Mouse (Mus musculus): ENCODE results near the gene Slc20a1.
A peak's percentile ranks its signal among the peaks of the same experiment; 100 is the strongest.

Slc20a1 gene

DNA sequence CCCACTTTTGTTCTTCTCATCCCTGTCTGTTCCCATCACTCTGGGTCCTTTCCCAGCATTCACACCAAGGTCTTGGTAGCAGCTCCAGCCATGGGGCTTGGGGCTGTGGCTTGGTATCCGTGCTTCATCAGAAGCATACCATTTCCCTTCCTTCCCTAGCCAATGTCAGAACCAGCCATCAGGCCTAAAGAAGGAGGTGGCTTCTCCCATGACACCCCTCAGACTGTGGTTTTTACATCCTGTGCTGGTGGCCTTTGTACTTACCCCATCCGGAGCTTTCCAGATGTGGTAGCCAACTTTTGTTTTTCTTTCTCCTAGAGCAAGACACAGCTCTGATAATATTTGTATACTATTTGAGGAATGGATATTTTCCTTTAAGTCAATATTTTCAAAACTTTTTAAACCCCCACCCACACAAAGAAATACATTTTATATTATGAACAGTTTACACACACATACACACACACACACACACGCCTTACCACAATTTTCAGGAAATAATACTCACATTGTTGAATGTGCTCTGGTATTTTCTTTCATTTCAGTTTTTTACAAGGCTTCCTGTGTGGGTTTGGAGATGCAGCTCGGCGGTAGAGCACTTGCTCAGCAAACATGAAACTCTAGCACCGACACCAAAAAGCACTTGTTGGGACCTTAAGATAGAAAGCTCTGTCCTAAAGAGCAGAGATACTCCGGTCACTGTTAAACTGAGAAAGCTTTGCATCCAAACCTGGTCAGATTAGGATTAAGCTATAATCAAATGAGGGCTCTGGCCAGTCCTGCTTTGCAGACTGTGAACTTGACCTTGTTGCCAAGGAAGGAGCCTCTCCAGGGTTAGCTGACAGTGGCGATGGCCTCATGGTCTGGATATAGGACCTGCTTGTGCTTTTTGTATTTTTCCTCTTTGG is 18.4 kb upstream of the Slc20a1 start:
- Histone ChIP-seq H3K27me3 (ENCODE audit: control insufficient read depth, insufficient read depth, low read length, poor library complexity, severe bottlenecking) (no peaks in the 10 kb centered on the region), H3K36me3 (ENCODE audit: control insufficient read depth, insufficient read depth, low read length, poor library complexity, severe bottlenecking) (no peaks in the 10 kb centered on the region)
- DNase-seq (ENCODE audit: low read depth, low spot score): peak; percentile 46

DNA sequence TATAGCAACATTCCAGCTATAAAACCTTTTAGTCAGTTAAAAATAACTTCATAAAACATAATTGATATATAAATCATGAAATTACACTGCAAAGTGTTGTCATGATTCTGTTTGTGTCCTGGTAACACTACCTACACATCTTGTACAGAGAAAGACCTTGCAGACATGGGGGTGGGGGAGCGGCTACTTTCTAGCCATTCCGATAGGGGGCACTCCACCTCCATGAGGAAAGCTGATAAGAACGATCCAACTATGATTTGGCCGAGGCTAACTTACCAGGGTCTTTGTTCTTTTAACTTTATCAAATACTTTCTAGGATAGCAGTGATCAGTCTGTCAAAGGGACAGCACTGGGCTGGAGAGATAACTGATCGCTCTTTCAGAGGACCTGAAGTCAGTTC is 17.1 kb upstream of the Slc20a1 start:
- DNase-seq (ENCODE audit: low read depth, low spot score): no peak
- no peaks in the 10 kb centered on the region for H3K27me3 ChIP-seq (ENCODE audit: control insufficient read depth, insufficient read depth, low read length, poor library complexity, severe bottlenecking)

DNA sequence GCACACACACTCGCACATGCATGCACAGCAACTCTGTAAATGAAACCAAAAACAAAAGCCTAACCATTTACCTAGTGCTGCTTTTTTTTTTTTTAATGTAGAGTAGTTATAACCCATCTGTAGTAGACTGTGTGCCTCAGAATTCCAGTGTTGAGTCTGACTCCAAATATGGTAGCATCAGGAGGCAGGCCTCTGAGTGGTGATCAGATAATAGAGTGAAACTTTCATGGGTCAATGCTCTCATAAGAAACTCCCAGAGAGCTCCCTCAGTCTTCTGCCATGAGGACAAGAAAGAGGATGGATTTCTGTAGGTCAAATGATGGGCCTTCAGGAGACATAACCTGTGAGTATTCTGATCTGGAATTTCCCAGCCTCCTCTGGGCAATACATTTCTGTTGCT is 16.2 kb upstream of the Slc20a1 start:
- Histone ChIP-seq H3K36me3 (ENCODE audit: control insufficient read depth, insufficient read depth, low read length, poor library complexity, severe bottlenecking) (no peaks in the 10 kb centered on the region), H3K27me3 (ENCODE audit: control insufficient read depth, insufficient read depth, low read length, poor library complexity, severe bottlenecking) (no peaks in the 10 kb centered on the region)
- DNase-seq (ENCODE audit: low read depth, low spot score): no peak

More for the DNA sequence above, 17.1 kb upstream of the Slc20a1 start:
- no peaks in the 10 kb centered on the region for H3K36me3 ChIP-seq (ENCODE audit: control insufficient read depth, insufficient read depth, low read length, poor library complexity, severe bottlenecking)

DNA sequence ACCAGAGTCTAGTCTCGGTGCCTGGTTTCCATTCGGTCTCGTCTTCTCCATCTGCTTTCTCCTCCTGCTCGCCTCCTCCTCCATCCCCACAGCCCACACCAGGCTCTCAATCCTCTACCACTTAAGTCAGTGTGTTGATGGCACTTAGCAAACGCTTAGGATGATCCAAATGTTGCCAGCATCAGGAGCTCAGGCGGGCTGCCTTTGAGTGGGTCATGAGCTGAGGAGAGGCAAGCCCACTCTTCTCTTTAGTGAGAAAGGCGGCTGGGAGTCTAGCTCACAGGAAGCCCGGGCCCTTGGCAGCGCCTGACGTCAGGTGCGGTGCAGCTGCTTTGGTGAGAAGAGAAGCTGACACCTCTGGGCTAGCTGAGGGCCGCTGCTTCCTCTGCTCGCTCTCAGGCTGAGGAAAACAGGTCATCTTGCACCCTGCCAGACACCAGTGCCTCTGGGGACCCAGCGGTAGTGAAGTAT is 15.0 kb upstream of the Slc20a1 start:
- Histone ChIP-seq H3K36me3 (ENCODE audit: control insufficient read depth, insufficient read depth, low read length, poor library complexity, severe bottlenecking) (no peaks in the 10 kb centered on the region), H3K27me3 (ENCODE audit: control insufficient read depth, insufficient read depth, low read length, poor library complexity, severe bottlenecking) (no peaks in the 10 kb centered on the region)
- peak; percentile 82 for DNase-seq (ENCODE audit: low read depth, low spot score)

DNA sequence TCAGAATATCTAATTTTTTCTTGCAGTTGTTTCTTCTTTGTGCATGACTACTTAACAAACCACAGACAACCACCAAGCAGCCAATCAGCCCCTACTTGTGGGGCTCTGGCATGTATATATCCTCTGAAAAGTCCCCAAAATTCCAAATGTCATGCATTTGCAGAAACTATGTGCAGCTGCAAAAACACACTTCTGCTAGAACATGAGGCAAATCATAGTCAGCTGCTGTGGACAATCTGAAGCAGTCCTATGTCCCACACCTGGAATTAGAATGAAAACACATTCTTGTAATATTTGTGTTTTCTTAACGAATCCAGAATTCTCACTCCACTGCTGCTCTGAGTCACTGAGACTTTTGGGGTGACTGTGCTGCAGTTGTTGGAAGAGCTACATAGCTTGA is 13.7 kb upstream of the Slc20a1 start:
- no peak for DNase-seq (ENCODE audit: low read depth, low spot score)
- H3K27me3 ChIP-seq (ENCODE audit: control insufficient read depth, insufficient read depth, low read length, poor library complexity, severe bottlenecking): no peaks in the 10 kb centered on the region
- no peaks in the 10 kb centered on the region for H3K36me3 ChIP-seq (ENCODE audit: control insufficient read depth, insufficient read depth, low read length, poor library complexity, severe bottlenecking)

DNA sequence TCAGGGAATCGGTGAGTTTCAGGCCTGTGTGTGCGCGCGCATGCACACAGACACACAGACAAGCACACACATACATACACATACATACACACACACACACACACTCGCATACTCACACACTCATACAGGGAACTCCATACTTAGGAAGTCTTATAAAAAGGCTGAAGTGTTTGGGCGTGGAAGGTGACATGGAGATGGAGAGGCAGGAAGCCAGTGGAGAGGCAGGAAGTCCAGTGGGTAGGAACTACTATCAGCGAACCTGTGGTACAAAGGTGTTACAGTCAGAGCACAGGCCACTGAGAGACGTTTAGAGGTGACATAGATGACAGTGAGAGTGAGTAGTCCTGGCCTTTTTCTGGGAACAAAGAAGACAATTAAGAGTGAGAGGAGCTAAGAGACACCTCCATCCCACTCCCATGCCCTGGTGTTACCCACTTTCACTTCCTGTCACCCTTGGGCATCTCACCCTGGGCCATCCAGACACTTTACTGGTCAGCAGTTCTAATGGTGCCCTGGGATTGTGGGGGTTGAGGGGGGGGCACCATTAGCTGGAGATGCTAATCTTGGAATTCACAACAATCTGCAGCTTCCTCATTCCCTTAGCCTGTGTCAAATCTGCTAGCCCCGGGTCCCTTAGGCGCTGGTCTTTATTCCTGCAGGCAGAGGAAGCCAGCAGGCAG is 12.8 kb upstream of the Slc20a1 start:
- no peak for DNase-seq (ENCODE audit: low read depth, low spot score)

DNA sequence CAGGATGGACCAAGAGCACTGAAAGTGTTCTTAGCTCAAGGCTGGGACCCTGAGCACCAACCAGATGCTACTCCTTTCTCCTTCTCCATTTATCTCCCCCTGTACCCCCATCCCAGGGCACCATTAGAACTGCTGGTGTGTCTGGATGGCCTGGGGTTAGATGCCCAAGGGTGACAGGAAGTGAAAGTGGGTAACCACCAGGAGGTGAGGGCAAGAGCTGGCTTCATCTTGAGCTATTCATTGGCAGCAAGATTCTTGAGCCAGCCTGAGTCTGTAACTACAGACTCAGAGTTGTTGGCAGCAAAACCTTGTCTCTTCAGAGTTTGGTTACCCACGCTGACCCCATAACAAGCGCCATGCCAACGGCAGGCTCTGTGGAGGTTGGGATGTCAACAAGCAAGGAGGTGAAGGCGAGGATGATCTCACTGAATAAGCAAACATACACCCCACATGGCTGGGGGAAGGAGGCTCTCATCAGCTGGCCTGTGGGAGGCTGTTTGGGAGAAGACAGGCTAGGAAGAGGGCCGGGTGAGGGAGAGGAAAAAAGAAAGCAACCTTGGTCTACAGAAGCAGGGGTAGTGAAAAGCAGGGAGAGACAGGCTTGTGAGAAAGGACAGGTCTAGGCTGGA is 12.2 kb upstream of the Slc20a1 start:
- DNase-seq (ENCODE audit: low read depth, low spot score): peak; percentile 44
- H3K27me3 ChIP-seq (ENCODE audit: control insufficient read depth, insufficient read depth, low read length, poor library complexity, severe bottlenecking): no peaks in the 10 kb centered on the region
- H3K36me3 ChIP-seq (ENCODE audit: control insufficient read depth, insufficient read depth, low read length, poor library complexity, severe bottlenecking): no peaks in the 10 kb centered on the region

More for the DNA sequence above, 12.8 kb upstream of the Slc20a1 start:
- Histone ChIP-seq H3K27me3 (ENCODE audit: control insufficient read depth, insufficient read depth, low read length, poor library complexity, severe bottlenecking) (no peaks in the 10 kb centered on the region), H3K36me3 (ENCODE audit: control insufficient read depth, insufficient read depth, low read length, poor library complexity, severe bottlenecking) (no peaks in the 10 kb centered on the region)

DNA sequence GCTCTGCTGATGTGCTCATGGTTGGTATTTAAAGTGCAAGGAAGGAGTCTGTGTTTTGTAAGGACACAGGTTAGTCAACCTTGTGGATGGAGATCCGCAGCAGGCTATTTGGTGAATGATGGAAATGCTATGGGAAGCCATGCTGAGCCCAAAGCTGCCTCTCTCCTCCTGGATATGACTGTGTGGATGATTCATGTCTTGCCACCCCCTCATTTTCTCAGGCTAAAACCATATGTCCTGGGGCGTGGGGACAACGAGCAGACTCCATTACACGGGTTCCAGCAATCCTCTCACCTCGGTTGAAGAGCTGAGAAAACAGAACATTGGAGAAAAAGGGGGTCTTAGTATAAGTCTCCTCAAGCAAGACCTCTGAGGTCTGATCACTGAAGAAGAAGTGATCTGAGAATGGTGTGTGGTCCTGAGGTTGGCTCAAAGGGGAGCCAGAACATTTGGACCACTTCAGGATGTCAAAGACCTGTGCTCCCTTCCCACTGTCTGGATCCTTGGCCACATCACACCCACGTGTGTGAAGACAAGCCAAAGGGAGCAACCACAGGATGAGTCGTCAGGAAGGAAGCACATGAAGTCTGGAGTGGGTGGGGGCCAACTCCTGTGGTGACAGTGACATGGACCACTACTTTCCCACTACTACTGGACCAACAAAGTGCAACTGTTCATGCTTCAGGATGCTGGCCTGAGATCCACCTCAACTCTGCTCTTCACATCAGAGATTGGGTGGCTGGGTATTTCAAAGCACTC is 6.0 kb upstream of the Slc20a1 start:
- no peaks in the 10 kb centered on the region for H3K36me3 ChIP-seq (ENCODE audit: control insufficient read depth, insufficient read depth, low read length, poor library complexity, severe bottlenecking)
- H3K27me3 ChIP-seq (ENCODE audit: control insufficient read depth, insufficient read depth, low read length, poor library complexity, severe bottlenecking): no peaks in the 10 kb centered on the region
- DNase-seq (ENCODE audit: low read depth, low spot score): no peak

DNA sequence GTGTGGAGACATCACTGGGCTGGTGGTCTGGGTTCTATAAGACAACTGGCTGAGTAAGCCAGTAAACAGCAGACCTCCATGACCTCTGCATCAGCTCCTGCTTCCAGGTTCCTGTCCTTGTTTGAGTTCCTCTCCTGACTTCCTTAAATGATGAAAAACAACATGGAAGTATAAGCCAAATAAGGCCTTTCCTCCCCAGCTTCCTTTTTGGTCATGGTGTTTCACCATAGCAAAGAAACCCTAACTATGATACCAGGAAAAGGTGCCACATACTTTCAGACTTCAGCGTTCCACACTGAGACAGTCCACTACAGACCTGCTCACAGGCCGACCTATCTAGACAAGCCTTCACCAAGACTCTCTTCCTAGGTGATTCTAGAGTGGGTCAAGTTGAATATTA is 2.2 kb upstream of the Slc20a1 start:
- DNase-seq (ENCODE audit: low read depth, low spot score): no peak
- peaks cover 1% of the 10 kb centered on the region; the same call in 1 of the 2 replicates for H3K36me3 ChIP-seq (ENCODE audit: control insufficient read depth, insufficient read depth, low read length, poor library complexity, severe bottlenecking)

DNA sequence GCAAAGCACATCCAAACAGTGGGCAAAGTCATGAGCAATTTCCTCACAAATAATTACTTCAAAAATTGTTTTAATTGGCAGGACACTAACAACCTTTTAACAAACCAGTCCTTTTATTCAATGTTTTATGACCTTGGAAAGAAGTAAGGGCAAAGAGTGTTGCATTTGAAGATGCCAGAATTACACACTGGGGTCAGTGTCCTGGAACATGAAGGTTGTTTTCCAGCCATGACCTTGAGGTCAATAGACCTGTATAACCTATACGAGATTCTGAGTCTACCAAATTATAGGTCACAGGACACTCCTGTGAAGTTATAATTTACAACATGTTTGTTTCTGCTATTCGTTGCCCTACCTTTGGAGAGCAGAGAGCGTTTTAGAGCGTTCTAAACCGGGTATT is 1.4 kb upstream of the Slc20a1 start:
- Histone ChIP-seq H3K27me3 (ENCODE audit: control insufficient read depth, insufficient read depth, low read length, poor library complexity, severe bottlenecking) (no peaks in the 10 kb centered on the region), H3K36me3 (ENCODE audit: control insufficient read depth, insufficient read depth, low read length, poor library complexity, severe bottlenecking) (peaks cover 1% of the 10 kb centered on the region; the same call in 1 of the 2 replicates)
- DNase-seq (ENCODE audit: low read depth, low spot score): no peak

More for the DNA sequence above, 2.2 kb upstream of the Slc20a1 start:
- no peaks in the 10 kb centered on the region for H3K27me3 ChIP-seq (ENCODE audit: control insufficient read depth, insufficient read depth, low read length, poor library complexity, severe bottlenecking)

DNA sequence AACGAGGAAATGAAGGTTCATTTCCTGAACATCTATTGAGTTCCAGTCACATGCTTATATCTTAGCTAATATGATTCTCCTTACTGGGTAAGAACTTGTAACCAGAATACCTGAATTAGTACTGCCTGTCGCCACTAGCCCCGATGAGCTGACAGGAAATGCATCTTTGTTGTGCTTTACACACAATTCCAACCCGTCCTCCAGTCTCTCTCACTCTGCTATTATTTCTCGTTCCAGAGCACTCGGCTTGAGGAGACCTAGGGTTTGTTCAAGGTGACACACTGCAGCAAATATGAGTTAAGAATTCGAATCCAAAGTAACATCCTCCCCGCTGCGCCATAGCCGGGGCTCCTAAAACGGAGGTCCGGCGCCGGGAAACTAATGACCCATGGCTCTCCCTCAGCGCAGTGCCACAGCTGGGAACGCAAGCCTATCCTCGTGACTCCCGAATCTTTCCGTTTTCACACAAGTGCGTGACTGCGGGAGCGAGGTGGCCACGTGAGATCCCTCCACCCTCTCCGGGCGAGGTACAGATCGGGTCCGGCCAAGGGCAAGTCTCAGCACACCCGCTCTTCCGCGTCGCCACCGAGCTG is 625 bp upstream of the Slc20a1 start:
- Histone ChIP-seq H3K36me3 (ENCODE audit: control insufficient read depth, insufficient read depth, low read length, poor library complexity, severe bottlenecking) (peaks cover 1% of the 10 kb centered on the region; the same call in 1 of the 2 replicates), H3K27me3 (ENCODE audit: control insufficient read depth, insufficient read depth, low read length, poor library complexity, severe bottlenecking) (no peaks in the 10 kb centered on the region)
- no peak for DNase-seq (ENCODE audit: low read depth, low spot score)

DNA sequence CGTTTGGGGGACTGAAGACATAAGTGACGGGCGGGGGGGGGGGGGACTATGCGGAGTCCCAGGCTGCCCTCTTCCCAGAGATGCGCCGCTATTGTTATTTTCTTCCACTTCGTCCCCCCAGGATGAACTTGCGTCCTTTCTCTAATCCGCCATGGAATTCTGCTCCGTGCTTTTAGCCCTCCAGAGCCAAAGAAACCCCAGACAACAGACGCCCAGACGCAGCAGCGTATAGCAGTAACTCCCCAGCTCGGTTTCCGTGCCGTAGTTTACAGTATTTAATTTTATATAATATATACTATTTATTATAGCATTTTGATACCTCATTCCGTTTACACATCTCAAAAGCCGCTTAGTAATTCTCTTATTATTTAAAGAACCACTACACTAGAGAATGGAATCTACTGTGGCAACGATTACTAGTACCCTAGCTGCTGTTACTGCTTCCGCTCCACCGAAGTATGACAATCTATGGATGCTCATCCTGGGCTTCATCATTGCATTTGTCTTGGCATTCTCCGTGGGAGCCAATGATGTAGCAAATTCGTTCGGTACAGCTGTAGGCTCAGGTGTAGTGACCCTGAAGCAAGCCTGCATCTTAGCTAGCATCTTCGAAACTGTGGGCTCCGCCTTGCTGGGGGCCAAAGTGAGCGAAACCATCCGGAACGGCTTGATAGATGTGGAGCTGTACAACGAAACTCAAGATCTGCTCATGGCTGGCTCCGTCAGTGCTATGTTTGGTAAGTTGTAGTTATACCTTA is 943 bp downstream of the Slc20a1 start:
- Histone ChIP-seq H3K36me3 (ENCODE audit: control insufficient read depth, insufficient read depth, low read length, poor library complexity, severe bottlenecking) (peaks cover 3% of the 10 kb centered on the region), H3K27me3 (ENCODE audit: control insufficient read depth, insufficient read depth, low read length, poor library complexity, severe bottlenecking) (no peaks in the 10 kb centered on the region)
- no peak for DNase-seq (ENCODE audit: low read depth, low spot score)

DNA sequence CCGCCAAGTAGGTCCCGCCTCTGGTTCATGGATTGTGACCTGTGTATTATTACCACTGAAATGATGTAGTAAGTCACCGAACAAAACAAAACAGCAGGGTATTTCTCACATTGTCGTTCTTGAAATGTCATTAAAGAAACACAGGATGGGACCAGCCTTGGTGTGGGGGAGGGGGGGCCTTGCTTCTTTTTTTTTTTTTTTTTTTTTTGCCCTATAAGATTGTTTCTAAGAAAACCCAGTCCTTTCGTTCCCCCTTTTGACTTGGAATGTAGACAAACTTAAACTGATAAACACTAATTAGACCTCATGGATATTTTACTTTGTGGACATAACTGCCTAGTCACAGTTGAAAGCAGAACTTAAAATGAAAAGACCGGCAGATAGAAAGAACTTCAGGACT is 6.4 kb downstream of the Slc20a1 start:
- Histone ChIP-seq H3K27me3 (ENCODE audit: control insufficient read depth, insufficient read depth, low read length, poor library complexity, severe bottlenecking) (no peaks in the 10 kb centered on the region), H3K36me3 (ENCODE audit: control insufficient read depth, insufficient read depth, low read length, poor library complexity, severe bottlenecking) (peaks cover 12% of the 10 kb centered on the region)
- DNase-seq (ENCODE audit: low read depth, low spot score): no peak

Measured in splenic B cell, adult 2 months (primary cell).